Mouse (Mus musculus) C2C12 (cell line): ENCODE measurements around the gene Lmf2.

Experiments used
- CEBPB ChIP-seq: IDR thresholded peaks from one replicate; pipeline ENCODE4 v1.6.1; 2011; ENCODE audit warnings: low read depth, mild to moderate bottlenecking, control low read depth, moderate library complexity
- CTCF ChIP-seq: IDR thresholded peaks from one replicate; pipeline ENCODE4 v1.5.1; 2011; ENCODE audit not compliant: control insufficient read depth, insufficient read depth, insufficient read length
- MAX ChIP-seq: IDR thresholded peaks from one replicate; pipeline ENCODE4 v1.6.1; 2011; ENCODE audit warnings: mild to moderate bottlenecking, control low read depth
- MYOD1 ChIP-seq: IDR thresholded peaks from one replicate; pipeline ENCODE4 v1.6.1; 2011; ENCODE audit warnings: low read depth; ENCODE audit not compliant: control insufficient read depth, insufficient read length
- MYOG ChIP-seq: IDR thresholded peaks from one replicate; pipeline ENCODE4 v1.6.1; 2011; ENCODE audit not compliant: control insufficient read depth, insufficient read length; ENCODE audit errors: extremely low read depth
- USF1 ChIP-seq: IDR thresholded peaks from one replicate; pipeline ENCODE4 v1.6.1; 2011; ENCODE audit warnings: low read depth, mild to moderate bottlenecking, control low read depth, moderate library complexity

GRCm38 (mm10) chr15:89354455-89354854, 1.0 kb downstream of the Lmf2 start:
- TF ChIP-seq CTCF, result no peak
- no peak for TF ChIP-seq USF1
- TF ChIP-seq MAX, result no peak
- no peak for TF ChIP-seq CEBPB
- TF ChIP-seq MYOD1, result no peak
- TF ChIP-seq MYOG, result no peak
